ENCODE assay signal across 11 mouse cellular contexts in the genomic region with DNA sequence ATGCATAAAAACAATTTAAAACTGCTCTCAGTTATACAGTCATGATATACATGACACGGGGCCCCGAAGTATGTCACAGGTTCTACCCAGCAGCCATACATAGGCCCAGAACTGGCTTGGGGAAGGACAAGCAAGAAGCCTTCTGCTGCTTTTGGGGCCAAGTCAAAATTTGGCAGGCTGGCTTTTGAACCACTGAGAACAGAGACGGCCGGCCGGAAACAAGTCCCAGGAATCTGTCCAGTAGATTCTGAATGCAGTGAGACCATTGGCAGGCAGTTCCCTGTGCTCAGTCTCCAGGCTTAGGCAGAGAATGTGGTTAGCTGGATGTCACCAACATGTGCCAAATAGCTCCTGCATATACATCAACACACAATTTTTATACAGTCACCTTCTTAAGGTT.
DNase-seq lines count a peak whose midpoint lies in the region; ATAC-seq and TF ChIP-seq lines count a peak whose summit lies in the region.
"Had no signal": no experiment of that assay in that cellular context is flagged by ENCODE, and none has a peak within 500 bp of the region (broad histone marks: within the 10 kb centered on the region; RNA-seq: fewer than 3 reads in every experiment).

No protein-coding gene starts in this region.

- H3K27me3 ChIP-seq in neural tube, embryonic 11.5 days (ENCODE audit: control insufficient read depth, insufficient read depth, low read length): no peaks in the 10 kb centered on the region
- no peaks in the 10 kb centered on the region for H3K27me3 ChIP-seq in midbrain, postnatal 0 days (ENCODE audit: insufficient read depth, low read length)
- H3K27me3 ChIP-seq: intestine, embryonic 15.5 days had no signal

- 0 out of 2 replicates have a peak, but pooled peaks cover 2% of the 10 kb centered on the region for H3K36me3 ChIP-seq in neural tube, embryonic 11.5 days (ENCODE audit: control insufficient read depth, insufficient read depth, low read length)
- peaks cover 45% of the 10 kb centered on the region for H3K36me3 ChIP-seq in midbrain, postnatal 0 days (ENCODE audit: insufficient read depth, low read length)
- H3K36me3 ChIP-seq: intestine, embryonic 15.5 days had no signal

- peak; percentile 26 for ATAC-seq in cerebellum, adult (ENCODE audit: insufficient number of reproducible peaks, low FRiP score, low TSS enrichment)
- ATAC-seq in neural tube, embryonic 11.5 days (ENCODE audit: insufficient read depth, low FRiP score, low TSS enrichment): no peak
- ATAC-seq in midbrain, postnatal 0 days (ENCODE audit: low FRiP score): no peak
- ATAC-seq: intestine, embryonic 15.5 days had no signal

- H3K4me2 ChIP-seq in neural tube, embryonic 11.5 days (ENCODE audit: low read depth): no peak overlapping the region
- no peak overlapping the region for H3K4me2 ChIP-seq in midbrain, postnatal 0 days (ENCODE audit: low read depth, low read length, poor library complexity, severe bottlenecking)
- H3K4me2 ChIP-seq: intestine, embryonic 15.5 days had no signal

- no peak overlapping the region for H3K4me3 ChIP-seq in neural tube, embryonic 11.5 days (ENCODE audit: low read depth, low read length)
- no peak overlapping the region for H3K4me3 ChIP-seq in midbrain, postnatal 0 days (ENCODE audit: low read depth, low read length)
- H3K4me3 ChIP-seq: intestine, embryonic 15.5 days had no signal

- no peak for DNase-seq in cerebellum, postnatal 4 days (ENCODE audit: low spot score in 2 of 2)
- DNase-seq in kidney, postnatal 25 days: peak; percentile 10 to 23
- DNase-seq in kidney, adult 18-20 months: no peak
- DNase-seq in neural tube, embryonic 11.5 days (ENCODE audit: low spot score): no peak
- DNase-seq in neural tube, embryonic 10.5 days (ENCODE audit: extremely low spot score, low spot score): no peak
- DNase-seq in midbrain, postnatal 0 days (ENCODE audit: low spot score): peak; percentile 50
- no peak for DNase-seq in natural killer cell, adult 2 months (ENCODE audit: low spot score in 2 of 2)
- DNase-seq: thymus, adult 2 months had no signal

- H3K9me3 ChIP-seq in neural tube, embryonic 11.5 days (ENCODE audit: control insufficient read depth, low read length): no peaks in the 10 kb centered on the region
- no peaks in the 10 kb centered on the region for H3K9me3 ChIP-seq in midbrain, postnatal 0 days (ENCODE audit: low read length)
- H3K9me3 ChIP-seq: intestine, embryonic 15.5 days had no signal

- 0 out of 2 replicates have a peak overlapping the region, but pooled peaks have one; percentile 27 for H3K27ac ChIP-seq in neural tube, embryonic 11.5 days (ENCODE audit: low read depth, low read length)
- H3K27ac ChIP-seq in midbrain, postnatal 0 days (ENCODE audit: low read depth, low read length): no peak overlapping the region
- H3K27ac ChIP-seq: intestine, embryonic 15.5 days; liver, embryonic 14.5 days had no signal

- WGBS in neural tube, embryonic 11.5 days: 93% methylated on average over 5 of the region's 5 CpGs
- 79% methylated on average over 5 of the region's 5 CpGs for WGBS in midbrain, postnatal 0 days

- H3K4me1 ChIP-seq in neural tube, embryonic 11.5 days (ENCODE audit: control insufficient read depth, insufficient read depth, low read length): no peaks in the 10 kb centered on the region; the same call in 1 of the 2 replicates
- H3K4me1 ChIP-seq in midbrain, postnatal 0 days (ENCODE audit: insufficient read depth, low read length): peaks cover 7% of the 10 kb centered on the region; the same call in 1 of the 2 replicates

- no peak overlapping the region for H3K9ac ChIP-seq in neural tube, embryonic 11.5 days (ENCODE audit: low read length)
- no peak overlapping the region for H3K9ac ChIP-seq in midbrain, postnatal 0 days (replicated peaks; ENCODE audit: low read length, poor library complexity, severe bottlenecking)
- H3K9ac ChIP-seq: intestine, embryonic 15.5 days; liver, embryonic 14.5 days had no signal

- TF ChIP-seq CTCF in midbrain, postnatal 0 days (IDR thresholded peaks at IDR 0.05): no peak

Comparison
In these comparisons a context has a peak if more than half of its experiments do, and no peak if none do; other contexts are left out.
1. DNase-seq: peak in kidney, postnatal 25 days (2 of 2) and midbrain, postnatal 0 days (single experiment); none in cerebellum, postnatal 4 days (0 of 2), kidney, adult 18-20 months (single experiment), neural tube, embryonic 11.5 days (single experiment), neural tube, embryonic 10.5 days (single experiment) and natural killer cell, adult 2 months (0 of 2).